Mouse (Mus musculus) hindbrain, embryonic 13.5 days (tissue): Measurements from ENCODE around the gene Fam181a. TPM values are rescaled to one million over a fixed set of nuclear protein-coding genes. Genes with fewer than 3 reads are reported as not detected.

ENCODE experiments used
- ATAC-seq: fragments of 200-750 bp; cut with Nextera tagmentation; 2 replicates; pipeline ENCODE4 v1.8.0; 2017; ENCODE audit warnings: moderate TSS enrichment; ENCODE audit not compliant: low FRiP score
- H3K27ac ChIP-seq: fragments of 300-500 bp; sonication (generic); 2 replicates; pipeline ENCODE4 v1.5.1; 2015; ENCODE audit warnings: inconsistent platforms, mild to moderate bottlenecking, moderate library complexity
- H3K27me3 ChIP-seq: fragments of 300-500 bp; sonication (generic); 2 replicates; pipeline ENCODE4 v1.6.1; 2015; ENCODE audit warnings: mild to moderate bottlenecking, inconsistent platforms
- H3K36me3 ChIP-seq: fragments of 300-500 bp; sonication (generic); 2 replicates; pipeline ENCODE4 v1.6.1; 2015; ENCODE audit warnings: mild to moderate bottlenecking, inconsistent platforms
- H3K4me1 ChIP-seq: fragments of 300-500 bp; sonication (generic); replicated peaks from 2 replicates; pipeline ENCODE4 v1.6.1; 2015; ENCODE audit warnings: inconsistent platforms
- H3K4me2 ChIP-seq: fragments of 300-500 bp; sonication (generic); 2 replicates; pipeline ENCODE4 v1.6.1; 2015; ENCODE audit warnings: inconsistent platforms, mild to moderate bottlenecking, moderate library complexity
- H3K4me3 ChIP-seq: fragments of 300-500 bp; sonication (generic); 2 replicates; pipeline ENCODE4 v1.5.1; 2015; ENCODE audit warnings: mild to moderate bottlenecking, inconsistent platforms
- H3K9ac ChIP-seq: fragments of 300-500 bp; sonication (generic); 2 replicates; pipeline ENCODE4 v1.6.1; 2015; ENCODE audit warnings: mild to moderate bottlenecking, inconsistent platforms
- H3K9me3 ChIP-seq: fragments of 300-500 bp; sonication (generic); 2 replicates; pipeline ENCODE4 v1.6.1; 2016; ENCODE audit warnings: inconsistent platforms
- WGBS: fragments of 180-500 bp; shearing (Covaris S2); methylation state at CpG from one replicate; pipeline ENCODE4 v1.1.7; 2015; 5-methylcytosine and 5-hydroxymethylcytosine counted together
- polyA plus RNA-seq: library from polyadenylated mRNA; unstranded; fragments of >200 nt; fragmentation: Nextera tagmentation; extraction: Ambion mirVana; gene quantifications from 2 replicates; pipeline ENCODE4 v1.2.1, GENCODE M21; 2015

Gene Fam181a
- polyA plus RNA-seq, 1 experiment from 2014 or later: 9.0 TPM

GRCm38 (mm10) chr12:103361539-103362307 is 50.9 kb downstream of the Fam181a start:
- no peak overlapping the region for H3K4me3 ChIP-seq
- H3K27ac ChIP-seq: no peak overlapping the region
- 90% methylated on average over 17 of the region's 17 CpGs for WGBS
- no peaks in the 10 kb centered on the region for H3K27me3 ChIP-seq
- no peaks in the 10 kb centered on the region for H3K36me3 ChIP-seq
- no peak overlapping the region for H3K4me2 ChIP-seq
- ATAC-seq: no peak
- H3K9ac ChIP-seq: no peak overlapping the region
- H3K9me3 ChIP-seq: no peaks in the 10 kb centered on the region
- H3K4me1 ChIP-seq: peaks cover 8% of the 10 kb centered on the region; the same call in 1 of the 2 replicates

GRCm38 (mm10) chr12:103362336-103362735 is 51.6 kb downstream of the Fam181a start:
- WGBS: 79% methylated on average over 3 of the region's 3 CpGs
- H3K4me3 ChIP-seq: no peak overlapping the region
- H3K9me3 ChIP-seq: no peaks in the 10 kb centered on the region
- H3K4me1 ChIP-seq: peaks cover 8% of the 10 kb centered on the region; the same call in 1 of the 2 replicates
- H3K4me2 ChIP-seq: no peak overlapping the region
- no peaks in the 10 kb centered on the region for H3K36me3 ChIP-seq
- no peak overlapping the region for H3K9ac ChIP-seq
- no peak overlapping the region for H3K27ac ChIP-seq
- no peaks in the 10 kb centered on the region for H3K27me3 ChIP-seq
- ATAC-seq: no peak

Other genes starting within 250 kb of the Fam181a start
- 1.3 and 1.7 TPM in 2 replicates for gene Prima1, start 68.8 kb upstream of the Fam181a start, polyA plus RNA-seq
- gene Asb2, start 45.0 kb downstream of the Fam181a start, polyA plus RNA-seq: 1.00 and 1.0 TPM in 2 replicates
- 20.2 and 21.5 TPM in 2 replicates for gene Otub2, start 77.7 kb downstream of the Fam181a start, polyA plus RNA-seq
- gene 9330161L09Rik, start 96.8 kb downstream of the Fam181a start, polyA plus RNA-seq: 0.78 and 0.92 TPM in 2 replicates
- 173 and 174 TPM in 2 replicates for gene Ddx24, start 114.9 kb downstream of the Fam181a start, polyA plus RNA-seq
- 9.3 and 12.6 TPM in 2 replicates for gene Ifi27, start 123.2 kb downstream of the Fam181a start, polyA plus RNA-seq
- gene Ifi27l2a, start 132.7 kb downstream of the Fam181a start, polyA plus RNA-seq: 4.2 and 4.6 TPM in 2 replicates
- not detected in 2 replicates for gene Ifi27l2b, start 146.2 kb downstream of the Fam181a start, polyA plus RNA-seq
- 2.5 and 3.0 TPM in 2 replicates for gene Ppp4r4, start 221.3 kb downstream of the Fam181a start, polyA plus RNA-seq